Mouse (Mus musculus) forebrain, embryonic 15.5 days (tissue): Measurements from ENCODE around the gene Ranbp3. TPM values are rescaled to one million over a fixed set of nuclear protein-coding genes. Genes with fewer than 3 reads are reported as not detected.

Experiments used
- ATAC-seq: fragments of 200-750 bp; cut with Nextera tagmentation; replicated peaks from 2 replicates; pipeline ENCODE4 v1.8.0; 2017; ENCODE audit warnings: mild to moderate bottlenecking, moderate TSS enrichment, moderate library complexity
- H3K27ac ChIP-seq: fragments of 300-500 bp; sonication (generic); replicated peaks from 2 replicates; pipeline ENCODE4 v1.5.1; 2015; ENCODE audit warnings: mild to moderate bottlenecking, inconsistent platforms
- H3K27me3 ChIP-seq: fragments of 300-500 bp; sonication (generic); 2 replicates; pipeline ENCODE4 v1.6.1; 2015; ENCODE audit warnings: inconsistent platforms
- H3K36me3 ChIP-seq: fragments of 300-500 bp; sonication (generic); 2 replicates; pipeline ENCODE4 v1.6.1; 2015; ENCODE audit warnings: mild to moderate bottlenecking, inconsistent platforms
- H3K4me1 ChIP-seq: fragments of 300-500 bp; sonication (generic); 2 replicates; pipeline ENCODE4 v1.6.1; 2015; ENCODE audit warnings: inconsistent platforms
- H3K4me2 ChIP-seq: fragments of 300-500 bp; sonication (generic); replicated peaks from 2 replicates; pipeline ENCODE4 v1.6.1; 2015; ENCODE audit warnings: mild to moderate bottlenecking, inconsistent platforms
- H3K4me3 ChIP-seq: fragments of 300-500 bp; sonication (generic); 2 replicates; pipeline ENCODE4 v1.5.1; 2015; ENCODE audit warnings: mild to moderate bottlenecking, inconsistent platforms
- H3K9ac ChIP-seq: fragments of 300-500 bp; sonication (generic); replicated peaks from 2 replicates; pipeline ENCODE4 v1.6.1; 2015; ENCODE audit warnings: mild to moderate bottlenecking, inconsistent platforms
- H3K9me3 ChIP-seq: fragments of 300-500 bp; sonication (generic); 2 replicates; pipeline ENCODE4 v1.6.1; 2016; ENCODE audit warnings: inconsistent platforms
- WGBS: fragments of 180-500 bp; shearing (Covaris S2); methylation state at CpG from one replicate; pipeline ENCODE4 v1.1.7; 2015; ENCODE audit warnings: mixed read lengths; 5-methylcytosine and 5-hydroxymethylcytosine counted together
- polyA plus RNA-seq: library from polyadenylated mRNA; unstranded; fragments of >200 nt; fragmentation: Nextera tagmentation; extraction: Ambion mirVana; gene quantifications from 2 replicates; pipeline ENCODE4 v1.2.1, GENCODE M21; 2015

The Ranbp3 gene
- polyA plus RNA-seq, 1 experiment from 2014 or later = 115 TPM

- Histone ChIP-seq H3K9me3 (no peaks in the 10 kb centered on the region), H3K4me2 (peak overlapping the region; percentile 74), H3K4me1 (peaks cover 28% of the 10 kb centered on the region), H3K27me3 (no peaks in the 10 kb centered on the region), H3K27ac (peak overlapping the region; percentile 85), H3K9ac (peak overlapping the region; percentile 67), H3K36me3 (peaks cover 19% of the 10 kb centered on the region; the same call in 1 of the 2 replicates), H3K4me3 (peak overlapping the region; percentile 75)
- WGBS = 22% methylated on average over 22 of the region's 22 CpGs
- ATAC-seq = peak; percentile 2
Observed at GRCm38 (mm10) chr17:56715914-56716654, 43.0 kb downstream of the Ranbp3 start.

GRCm38 (mm10) chr17:56716655-56717362 lies 43.7 kb downstream of the Ranbp3 start:
- H3K27ac ChIP-seq = peak overlapping the region; percentile 85
- no peaks in the 10 kb centered on the region for H3K27me3 ChIP-seq
- H3K9me3 ChIP-seq = no peaks in the 10 kb centered on the region
- H3K4me2 ChIP-seq = peak overlapping the region; percentile 74
- peaks cover 15% of the 10 kb centered on the region for H3K36me3 ChIP-seq
- WGBS = under 1% methylated on average over 55 of the region's 55 CpGs
- peak overlapping the region; percentile 75 for H3K4me3 ChIP-seq
- H3K4me1 ChIP-seq = peaks cover 28% of the 10 kb centered on the region
- H3K9ac ChIP-seq = peak overlapping the region; percentile 93
- peak; percentile 93 for ATAC-seq

- WGBS = under 1% methylated on average over 59 of the region's 59 CpGs
- no peaks in the 10 kb centered on the region for H3K27me3 ChIP-seq
- peaks cover 28% of the 10 kb centered on the region for H3K4me1 ChIP-seq
- ATAC-seq = peak; percentile 80
- H3K4me3 ChIP-seq = peak within 1 kb of the TSS; percentile 75
- peak within 1 kb of the TSS; percentile 93 for H3K9ac ChIP-seq
- H3K27ac ChIP-seq = peak within 1 kb of the TSS; percentile 85
- H3K36me3 ChIP-seq = peaks cover 16% of the 10 kb centered on the region
- H3K9me3 ChIP-seq = no peaks in the 10 kb centered on the region
- H3K4me2 ChIP-seq = peak within 1 kb of the TSS; percentile 74
Observed at GRCm38 (mm10) chr17:56717363-56718058, 44.4 kb downstream of the Ranbp3 start, which contains the start of the genes Ndufa11 and Vmac. Gene Ndufa11 (plus strand): TSS chr17:56717767. Gene Vmac (minus strand): TSS chr17:56718022.

- no peak for ATAC-seq
- no peak overlapping the region for H3K27ac ChIP-seq
- no peaks in the 10 kb centered on the region for H3K27me3 ChIP-seq
- H3K4me2 ChIP-seq = no peak overlapping the region
- no peak overlapping the region for H3K9ac ChIP-seq
- no peaks in the 10 kb centered on the region for H3K9me3 ChIP-seq
- H3K4me3 ChIP-seq = no peak overlapping the region
- 93% methylated on average over 5 of the region's 5 CpGs for WGBS
- H3K36me3 ChIP-seq = peaks cover 25% of the 10 kb centered on the region
- peaks cover 16% of the 10 kb centered on the region for H3K4me1 ChIP-seq
Observed at GRCm38 (mm10) chr17:56722441-56722840, 49.3 kb downstream of the Ranbp3 start.

GRCm38 (mm10) chr17:56723419-56724161 lies 50.5 kb downstream of the Ranbp3 start:
- H3K9ac ChIP-seq = no peak overlapping the region
- no peak overlapping the region for H3K4me2 ChIP-seq
- no peaks in the 10 kb centered on the region for H3K27me3 ChIP-seq
- H3K27ac ChIP-seq = no peak overlapping the region
- H3K4me1 ChIP-seq = peaks cover 19% of the 10 kb centered on the region
- 85% methylated on average over 11 of the region's 11 CpGs for WGBS
- H3K4me3 ChIP-seq = no peak overlapping the region
- H3K36me3 ChIP-seq = peaks cover 25% of the 10 kb centered on the region
- no peak for ATAC-seq
- H3K9me3 ChIP-seq = no peaks in the 10 kb centered on the region

- H3K27ac ChIP-seq = no peak overlapping the region
- no peak overlapping the region for H3K4me2 ChIP-seq
- H3K4me3 ChIP-seq = no peak overlapping the region
- no peak for ATAC-seq
- no peaks in the 10 kb centered on the region for H3K9me3 ChIP-seq
- WGBS = 15% methylated on average over 7 of the region's 7 CpGs
- peaks cover 18% of the 10 kb centered on the region for H3K36me3 ChIP-seq
- H3K27me3 ChIP-seq = no peaks in the 10 kb centered on the region
- no peak overlapping the region for H3K9ac ChIP-seq
- H3K4me1 ChIP-seq = peaks cover 18% of the 10 kb centered on the region
Observed at GRCm38 (mm10) chr17:56727029-56727649, 54.0 kb downstream of the Ranbp3 start.

GRCm38 (mm10) chr17:56727659-56728058 lies 54.6 kb downstream of the Ranbp3 start:
- WGBS = 13% methylated on average over 12 of the region's 12 CpGs

GRCm38 (mm10) chr17:56728117-56728516 lies 55.0 kb downstream of the Ranbp3 start:
- 43% methylated on average over 12 of the region's 12 CpGs for WGBS
- H3K4me3 ChIP-seq = no peak overlapping the region
- no peak for ATAC-seq
- H3K27me3 ChIP-seq = no peaks in the 10 kb centered on the region
- no peak overlapping the region for H3K27ac ChIP-seq
- no peaks in the 10 kb centered on the region for H3K9me3 ChIP-seq
- peaks cover 18% of the 10 kb centered on the region for H3K4me1 ChIP-seq
- H3K36me3 ChIP-seq = peaks cover 8% of the 10 kb centered on the region; the same call in 1 of the 2 replicates
- no peak overlapping the region for H3K4me2 ChIP-seq
- H3K9ac ChIP-seq = no peak overlapping the region

More at GRCm38 (mm10) chr17:56727659-56728058, 54.6 kb downstream of the Ranbp3 start:
- Histone ChIP-seq H3K4me2 (no peak overlapping the region), H3K36me3 (peaks cover 13% of the 10 kb centered on the region), H3K4me1 (peaks cover 18% of the 10 kb centered on the region), H3K4me3 (no peak overlapping the region), H3K9me3 (no peaks in the 10 kb centered on the region), H3K9ac (no peak overlapping the region), H3K27me3 (no peaks in the 10 kb centered on the region), H3K27ac (no peak overlapping the region)
- no peak for ATAC-seq

- Histone ChIP-seq H3K4me3 (no peak overlapping the region), H3K4me1 (peaks cover 18% of the 10 kb centered on the region), H3K27ac (no peak overlapping the region), H3K9me3 (no peaks in the 10 kb centered on the region), H3K36me3 (peaks cover 3% of the 10 kb centered on the region; the same call in 1 of the 2 replicates), H3K4me2 (no peak overlapping the region), H3K9ac (no peak overlapping the region), H3K27me3 (no peaks in the 10 kb centered on the region)
- WGBS = 37% methylated on average over 6 of the region's 6 CpGs
- ATAC-seq = no peak
Observed at GRCm38 (mm10) chr17:56729151-56729550, 56.1 kb downstream of the Ranbp3 start.

- ATAC-seq = no peak
- 32% methylated on average over 2 of the region's 2 CpGs for whole genome bisulfite sequencing
Observed at GRCm38 (mm10) chr17:56729656-56730055, 56.6 kb downstream of the Ranbp3 start.

GRCm38 (mm10) chr17:56736534-56736933 lies 63.4 kb downstream of the Ranbp3 start:
- H3K4me3 ChIP-seq = no peak overlapping the region
- WGBS = 52% methylated on average over 8 of the region's 8 CpGs
- H3K27ac ChIP-seq = no peak overlapping the region
- ATAC-seq = no peak
- no peaks in the 10 kb centered on the region for H3K36me3 ChIP-seq
- no peak overlapping the region for H3K4me2 ChIP-seq
- H3K27me3 ChIP-seq = no peaks in the 10 kb centered on the region
- no peak overlapping the region for H3K9ac ChIP-seq
- H3K9me3 ChIP-seq = no peaks in the 10 kb centered on the region
- no peaks in the 10 kb centered on the region for H3K4me1 ChIP-seq

More at GRCm38 (mm10) chr17:56729656-56730055, 56.6 kb downstream of the Ranbp3 start:
- H3K4me1 ChIP-seq = peaks cover 18% of the 10 kb centered on the region
- no peaks in the 10 kb centered on the region for H3K9me3 ChIP-seq
- no peak overlapping the region for H3K4me3 ChIP-seq
- H3K27me3 ChIP-seq = no peaks in the 10 kb centered on the region
- H3K4me2 ChIP-seq = no peak overlapping the region
- peaks cover 3% of the 10 kb centered on the region; the same call in 1 of the 2 replicates for H3K36me3 ChIP-seq
- H3K9ac ChIP-seq = no peak overlapping the region
- H3K27ac ChIP-seq = no peak overlapping the region
